Mouse (Mus musculus) CH12.LX (cell line): ENCODE results near the gene Actl10. TPM values are rescaled to one million over a fixed set of nuclear protein-coding genes. Genes with fewer than 3 reads are reported as not detected.

Experiments used
- DNase-seq: peaks from one replicate; pipeline ENCODE4 v3.0.0-alpha.2; 2013; ENCODE audit errors: extremely low read depth
- H3K27ac ChIP-seq: 2 replicates; pipeline ENCODE4 v1.5.1; 2012; ENCODE audit warnings: low read depth, mild to moderate bottlenecking, control low read depth, moderate library complexity; ENCODE audit not compliant: insufficient read depth
- H3K27me3 ChIP-seq: replicated peaks from 2 replicates; pipeline ENCODE3; 2012; ENCODE audit warnings: inconsistent platforms
- H3K36me3 ChIP-seq, 2 experiments: replicated peaks in 1 of 2; 2 replicates each; pipeline versions ENCODE3 to v1.6.1; 2012; ENCODE audit warnings: inconsistent platforms in 1 of 2, low read length in 1 of 2, mild to moderate bottlenecking in 1 of 2, mixed read lengths in 1 of 2, moderate library complexity in 1 of 2; ENCODE audit not compliant: control insufficient read depth in 1 of 2, insufficient read depth in 1 of 2
- H3K4me1 ChIP-seq, 2 experiments: 2 replicates each; pipeline ENCODE4 v1.6.1; 2012; ENCODE audit warnings: inconsistent platforms in 1 of 2, moderate library complexity in 1 of 2; ENCODE audit not compliant: insufficient read depth in 2 of 2, control insufficient read depth in 1 of 2
- H3K4me2 ChIP-seq: 2 replicates; pipeline ENCODE4 v1.6.1; 2012; ENCODE audit warnings: low read depth, mild to moderate bottlenecking, control low read depth; ENCODE audit not compliant: poor library complexity, insufficient read depth, severe bottlenecking
- H3K4me3 ChIP-seq, 3 experiments: fragments of 150-350 bp in 1 of 3; sonication (generic) in 1 of 3; replicated peaks in 1 of 3; 2 replicates each; pipeline versions ENCODE3 to v1.5.1; 2011 to 2012; ENCODE audit warnings: low read depth in 2 of 3, low read length in 2 of 3, mild to moderate bottlenecking in 2 of 3, moderate library complexity in 2 of 3, control low read depth in 1 of 3, improper control_type of control experiment in 1 of 3, inconsistent platforms in 1 of 3, mixed read lengths in 1 of 3; ENCODE audit not compliant: poor library complexity in 1 of 3
- H3K79me2 ChIP-seq: replicated peaks from 2 replicates; pipeline ENCODE4 v1.6.1; 2012; ENCODE audit warnings: mild to moderate bottlenecking, moderate library complexity; ENCODE audit not compliant: control insufficient read depth, poor library complexity, insufficient read depth, severe bottlenecking; ENCODE audit errors: extremely low read depth
- H3K9ac ChIP-seq: 2 replicates; pipeline ENCODE4 v1.6.1; 2012; ENCODE audit warnings: low read depth, mild to moderate bottlenecking, control low read depth, moderate library complexity; ENCODE audit not compliant: insufficient read depth
- H3K9me3 ChIP-seq: replicated peaks from 2 replicates; pipeline ENCODE3; 2012; ENCODE audit warnings: low read length, inconsistent platforms, mixed read lengths
- CHD2 ChIP-seq: IDR thresholded peaks from 2 replicates; pipeline ENCODE4 v1.6.1; 2011; ENCODE audit warnings: low read length, improper control_type of control experiment
- CTCF ChIP-seq, 2 experiments: IDR thresholded peaks in 1 of 2; conservative IDR thresholded peaks in 1 of 2; 2 replicates each; pipeline ENCODE4 v1.5.1; 2011 to 2012; ENCODE audit warnings: low read depth in 2 of 2, low read length in 2 of 2, improper control_type of control experiment in 1 of 2, inconsistent platforms in 1 of 2, mild to moderate bottlenecking in 1 of 2, moderate library complexity in 1 of 2
- ETS1 ChIP-seq: conservative IDR thresholded peaks from 2 replicates; pipeline ENCODE4 v1.6.1; 2012; ENCODE audit warnings: low read depth, mild to moderate bottlenecking, inconsistent platforms, low read length, improper control_type of control experiment, moderate library complexity
- GABPA ChIP-seq: IDR thresholded peaks from 2 replicates; pipeline ENCODE4 v1.6.1; 2012; ENCODE audit warnings: low read depth, low read length, improper control_type of control experiment, inconsistent platforms; ENCODE audit not compliant: insufficient replicate concordance
- IRF4 ChIP-seq: IDR thresholded peaks from 2 replicates; pipeline ENCODE4 v1.6.1; 2014; ENCODE audit warnings: low read depth, mild to moderate bottlenecking, inconsistent platforms, low read length, improper control_type of control experiment
- JUN ChIP-seq: IDR thresholded peaks from 2 replicates; pipeline ENCODE4 v1.6.1; 2011; ENCODE audit warnings: low read depth, mild to moderate bottlenecking, low read length, improper control_type of control experiment, moderate library complexity; ENCODE audit not compliant: insufficient read depth
- KAT2A ChIP-seq: IDR thresholded peaks from 2 replicates; pipeline ENCODE4 v1.6.1; 2012; ENCODE audit warnings: low read length, improper control_type of control experiment, inconsistent platforms; ENCODE audit not compliant: insufficient replicate concordance
- MAX ChIP-seq: IDR thresholded peaks from 2 replicates; pipeline ENCODE4 v1.6.1; 2011; ENCODE audit warnings: low read length, improper control_type of control experiment
- MAZ ChIP-seq: IDR thresholded peaks from 2 replicates; pipeline ENCODE4 v1.6.1; 2012; ENCODE audit warnings: low read depth, mild to moderate bottlenecking, inconsistent platforms, low read length, improper control_type of control experiment, moderate library complexity
- MYC ChIP-seq: IDR thresholded peaks from 2 replicates; pipeline ENCODE4 v1.6.1; 2011; ENCODE audit warnings: low read depth, mild to moderate bottlenecking, improper control_type of control experiment, low read length
- POLR2A ChIP-seq: IDR thresholded peaks from 2 replicates; pipeline ENCODE4 v1.6.1; 2011; ENCODE audit warnings: low read depth, mild to moderate bottlenecking, improper control_type of control experiment, low read length
- POLR2AphosphoS2 ChIP-seq: IDR thresholded peaks from 2 replicates; pipeline ENCODE4 v1.6.1; 2011; ENCODE audit warnings: low read depth, low read length, improper control_type of control experiment
- SMC3 ChIP-seq: IDR thresholded peaks from 2 replicates; pipeline ENCODE4 v1.6.1; 2011; ENCODE audit warnings: low read depth, low read length, improper control_type of control experiment
- TBP ChIP-seq: conservative IDR thresholded peaks from 2 replicates; pipeline ENCODE4 v1.6.1; 2011; ENCODE audit warnings: low read depth, low read length, improper control_type of control experiment
- TCF12 ChIP-seq: IDR thresholded peaks from 2 replicates; pipeline ENCODE4 v1.6.1; 2014; ENCODE audit warnings: low read depth, mild to moderate bottlenecking, inconsistent platforms, low read length, improper control_type of control experiment
- UBTF ChIP-seq: IDR thresholded peaks from 2 replicates; pipeline ENCODE4 v1.6.1; 2012; ENCODE audit warnings: low read depth, mild to moderate bottlenecking, inconsistent platforms, low read length, improper control_type of control experiment, moderate library complexity
- USF1 ChIP-seq: IDR thresholded peaks from 2 replicates; pipeline ENCODE4 v1.6.1; 2014; ENCODE audit warnings: low read depth, mild to moderate bottlenecking, inconsistent platforms, low read length, improper control_type of control experiment
- USF2 ChIP-seq: conservative IDR thresholded peaks from 2 replicates; pipeline ENCODE4 v1.6.1; 2011; ENCODE audit warnings: low read depth, low read length, improper control_type of control experiment
- ZC3H11A ChIP-seq: IDR thresholded peaks from 2 replicates; pipeline ENCODE4 v1.6.1; 2012; ENCODE audit warnings: low read depth, mild to moderate bottlenecking, inconsistent platforms, low read length, improper control_type of control experiment
- ZKSCAN1 ChIP-seq: IDR thresholded peaks from 2 replicates; pipeline ENCODE4 v1.6.1; 2012; ENCODE audit warnings: low read depth, inconsistent platforms, low read length, improper control_type of control experiment, borderline replicate concordance
- ZMIZ1 ChIP-seq: IDR thresholded peaks from 2 replicates; pipeline ENCODE4 v1.6.1; 2012; ENCODE audit warnings: low read depth, mild to moderate bottlenecking, inconsistent platforms, low read length, improper control_type of control experiment
- dilution Hi-C: fragments of 300-500 bp; cut with MboI; formaldehyde crosslinking; loops from 2 replicates; pipeline ENCODE4 v1.14.3; 2020; ENCODE audit warnings: low sequenced_read_pairs; ENCODE audit not compliant: extremely low pct_unique_long_range_greater_than_20kb, extremely low pct_ligation_motif_present
- in situ Hi-C: fragments of 300-500 bp; cut with MboI; formaldehyde crosslinking; loops from 3 replicates; pipeline ENCODE4 v1.14.3; 2019; ENCODE audit warnings: low sequenced_read_pairs, low pct_ligation_motif_present, low pct_unique_long_range_greater_than_20kb, mixed read lengths
- polyA plus RNA-seq: library from polyadenylated mRNA; unstranded; fragments of >175 nt; gene quantifications from 2 replicates; pipeline ENCODE4 v1.2.1, GENCODE M21; 2012; ENCODE audit warnings: low read depth; ENCODE audit not compliant: insufficient read length
- total RNA-seq, 2 experiments: library from RNA; depleted of rRNA; stranded (reverse); fragments of 300-350 nt in 1 of 2; fragments of >200 nt in 1 of 2; gene quantifications; 2 replicates each; pipeline ENCODE4 v1.2.3; 2012 to 2014

The Actl10 gene
- total and polyA plus RNA-seq, 3 experiments = 0.20 to 0.25 TPM; not detected in 1

GRCm38 (mm10) chr2:154517424-154517823 is 34.2 kb upstream of the Actl10 start:
- dilution Hi-C loops = no loop called here
- no peaks in the 10 kb centered on the region for H3K27me3 ChIP-seq
- peaks cover 8 to 57% of the 10 kb centered on the region in 2 experiments for H3K36me3 ChIP-seq
- no peaks in the 10 kb centered on the region for H3K4me1 ChIP-seq
- no peak overlapping the region for H3K4me2 ChIP-seq
- H3K79me2 ChIP-seq = no peaks in the 10 kb centered on the region
- H3K4me3 ChIP-seq = no peak overlapping the region
- no peak for DNase-seq
- in situ Hi-C loops = no loop called here
- H3K27ac ChIP-seq = no peak overlapping the region
- TF ChIP-seq JUN (no peak), UBTF (no peak), MYC (no peak), MAZ (no peak), ZC3H11A (no peak), TCF12 (no peak), CHD2 (no peak), POLR2AphosphoS2 (no peak), ZKSCAN1 (no peak), TBP (no peak), ETS1 (no peak), MAX (no peak), CTCF (conservative IDR thresholded peaks at IDR 0.05 in 1 of 2, IDR thresholded peaks at IDR 0.05 in 1 of 2; ENCODE audit: low read depth in 2 of 2, low read length in 2 of 2) (no peak)
- no peak overlapping the region for H3K9ac ChIP-seq
- no peaks in the 10 kb centered on the region for H3K9me3 ChIP-seq

GRCm38 (mm10) chr2:154521449-154521848 is 30.1 kb upstream of the Actl10 start:
- no peak overlapping the region for H3K4me3 ChIP-seq
- dilution Hi-C loops = no loop called here
- H3K4me1 ChIP-seq = no peaks in the 10 kb centered on the region
- H3K4me2 ChIP-seq = no peak overlapping the region
- no peak overlapping the region for H3K9ac ChIP-seq
- peaks cover 29 to 73% of the 10 kb centered on the region in 2 experiments for H3K36me3 ChIP-seq
- in situ Hi-C loops = no loop called here
- no peaks in the 10 kb centered on the region for H3K79me2 ChIP-seq
- no peak for DNase-seq
- TF ChIP-seq USF1 = no peak
- TF ChIP-seq CTCF (conservative IDR thresholded peaks at IDR 0.05 in 1 of 2, IDR thresholded peaks at IDR 0.05 in 1 of 2; ENCODE audit: low read depth in 2 of 2, low read length in 2 of 2) = no peak
- no peak for TF ChIP-seq USF2
- H3K9me3 ChIP-seq = no peaks in the 10 kb centered on the region
- H3K27ac ChIP-seq = no peak overlapping the region
- no peaks in the 10 kb centered on the region for H3K27me3 ChIP-seq

DNA sequence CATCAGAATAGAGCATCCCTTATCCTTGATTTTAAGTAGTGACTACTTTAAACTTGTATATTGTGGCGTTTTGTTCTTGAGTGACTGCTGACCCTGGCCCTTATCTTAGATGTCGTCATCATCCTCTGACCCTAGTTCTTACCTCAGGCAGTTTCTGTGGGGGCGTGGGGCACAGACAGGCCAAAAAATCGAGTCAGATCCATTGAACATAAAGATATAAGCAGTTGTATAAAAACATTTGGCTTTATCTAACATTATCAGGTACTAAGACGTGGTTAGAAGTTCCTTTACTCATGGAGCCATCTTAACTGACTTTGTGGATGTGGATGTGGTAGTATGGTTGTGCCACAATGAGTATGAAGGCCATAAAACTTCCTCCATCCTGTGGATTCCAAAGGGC is 29.2 kb upstream of the Actl10 start:
- Histone ChIP-seq H3K79me2 (no peaks in the 10 kb centered on the region), H3K4me2 (no peak overlapping the region), H3K4me3 (no peak overlapping the region), H3K36me3 (peaks cover 29 to 69% of the 10 kb centered on the region in 2 experiments), H3K9ac (no peak overlapping the region), H3K27me3 (no peaks in the 10 kb centered on the region), H3K4me1 (no peaks in the 10 kb centered on the region), H3K27ac (no peak overlapping the region), H3K9me3 (no peaks in the 10 kb centered on the region)
- in situ Hi-C loops (no loop called here), dilution Hi-C loops (no loop called here)
- TF ChIP-seq ZMIZ1 (no peak), GABPA (no peak), CTCF (conservative IDR thresholded peaks at IDR 0.05 in 1 of 2, IDR thresholded peaks at IDR 0.05 in 1 of 2; ENCODE audit: low read depth in 2 of 2, low read length in 2 of 2) (no peak), SMC3 (no peak), KAT2A (no peak), MAZ (no peak), IRF4 (no peak), ZC3H11A (no peak), JUN (no peak), POLR2A (no peak)
- no peak for DNase-seq
